Mouse (Mus musculus) right cerebral cortex, adult 2 months (tissue): Measurements from ENCODE around the gene Gm6034.
"Not testable (repeated sequence)": the region's sequence is repeated elsewhere in the genome, so short reads cannot be mapped to it uniquely, and the experiment has no call there.

Source experiments
- DNase-seq, 2 experiments: peaks; one replicate each; pipeline ENCODE4 v3.0.0; 2021 to 2022; ENCODE audit warnings: low spot score in 2 of 2

Gene Gm6034

DNA sequence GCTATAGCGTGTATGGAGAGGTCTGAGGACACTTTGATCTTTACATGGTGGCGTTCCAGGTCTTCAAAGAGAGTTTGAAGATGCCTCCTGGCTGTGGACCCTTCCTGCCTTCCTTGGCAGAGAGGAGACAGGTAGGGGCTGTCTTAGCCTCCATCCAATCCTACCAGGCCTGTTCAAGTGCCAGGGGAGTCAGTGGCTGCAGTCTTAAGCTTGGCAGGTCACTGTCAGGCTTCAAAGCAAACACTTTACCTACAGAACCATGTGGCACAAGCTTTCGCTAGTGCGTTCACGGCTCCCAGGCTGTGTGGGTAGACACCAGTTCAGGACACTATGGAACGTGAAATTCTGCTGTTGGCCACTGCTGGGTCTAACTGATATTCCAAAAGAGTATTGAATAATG, 19.8 kb upstream of the Gm6034 start:
- DNase-seq = no peak

DNA sequence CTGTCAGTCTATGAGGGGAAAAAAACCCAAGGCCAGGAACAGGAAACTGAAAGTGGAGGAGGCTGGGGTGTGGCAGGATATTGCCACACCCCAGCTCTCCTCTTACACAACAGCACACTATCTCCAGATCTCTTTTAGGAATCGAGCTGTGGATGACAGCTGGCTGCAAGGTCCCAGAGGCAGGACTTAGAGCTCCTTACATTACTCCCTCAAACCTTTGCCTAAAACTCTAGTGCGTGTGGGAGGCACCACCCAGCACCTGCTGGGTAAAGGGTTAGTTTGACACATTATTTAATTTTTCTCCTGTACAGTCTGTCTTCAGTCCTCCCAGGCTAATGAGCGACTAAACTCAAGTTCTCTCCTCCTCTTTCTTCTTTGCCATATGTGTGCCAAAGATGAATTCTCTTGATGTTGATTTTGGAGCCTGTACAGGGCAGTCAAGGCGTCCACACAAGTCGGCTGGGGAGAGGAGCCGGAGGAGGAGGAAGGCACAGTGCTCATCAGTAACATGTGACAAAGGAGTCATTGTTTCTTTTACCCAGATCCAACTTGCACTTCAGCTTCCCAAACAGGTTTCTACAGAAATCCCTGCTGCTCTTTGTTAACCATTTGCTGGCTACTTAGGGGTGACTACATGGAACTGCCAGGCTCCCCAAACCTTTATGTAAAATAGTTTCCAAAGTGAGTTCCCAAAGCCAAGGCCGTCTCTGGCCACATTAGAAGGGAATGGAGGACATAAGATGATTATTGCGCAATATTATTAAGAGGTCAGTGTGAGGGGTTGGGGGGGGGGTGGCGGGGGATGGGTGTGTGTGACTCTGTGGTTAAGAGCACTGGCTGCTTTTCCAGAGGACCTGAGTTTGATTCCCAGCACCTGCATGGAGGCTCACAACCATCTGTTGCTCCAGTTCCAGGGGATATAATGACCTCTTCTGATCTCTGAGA, 18.8 kb upstream of the Gm6034 start:
- DNase-seq = peak in 1 of 2 experiments; percentile 35

DNA sequence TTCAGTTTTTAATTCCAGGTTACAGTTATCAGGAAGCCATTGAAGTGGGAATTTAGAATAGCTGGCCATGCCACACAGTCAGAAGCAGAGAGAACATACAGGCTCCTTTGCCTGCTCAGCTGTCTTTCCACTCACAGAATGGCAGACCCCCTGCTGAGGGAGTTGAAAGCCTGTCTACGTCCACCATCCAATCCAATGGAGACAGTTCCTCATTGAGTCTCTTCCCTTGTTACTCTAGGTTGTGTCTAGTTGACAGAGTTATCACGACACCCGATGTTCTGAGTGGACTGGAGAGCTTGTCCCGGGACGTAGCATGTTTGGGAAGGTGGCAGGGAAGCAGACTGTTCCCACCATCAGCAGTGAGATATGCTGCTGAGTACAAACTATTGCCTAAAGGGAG, 17.6 kb upstream of the Gm6034 start:
- no peak for DNase-seq

DNA sequence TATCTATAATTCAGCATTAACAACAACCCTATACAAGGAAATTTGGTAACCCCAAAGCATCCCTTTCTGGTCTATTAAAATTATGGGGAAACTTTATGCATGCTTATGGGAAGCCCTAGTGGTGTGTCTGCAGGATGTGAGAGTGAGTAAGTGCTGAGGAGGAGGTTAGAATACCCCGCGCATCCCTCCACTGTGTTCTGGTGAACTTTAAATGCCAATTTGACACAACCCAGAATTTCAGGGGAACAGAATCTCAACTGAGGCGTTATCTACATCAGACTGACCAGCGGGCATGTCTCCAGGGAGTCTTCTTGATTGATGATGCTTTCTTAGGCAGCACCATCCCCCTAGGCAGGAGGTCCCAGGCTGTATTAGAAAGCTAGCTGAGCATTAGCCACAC, 16.9 kb upstream of the Gm6034 start:
- DNase-seq = no peak

DNA sequence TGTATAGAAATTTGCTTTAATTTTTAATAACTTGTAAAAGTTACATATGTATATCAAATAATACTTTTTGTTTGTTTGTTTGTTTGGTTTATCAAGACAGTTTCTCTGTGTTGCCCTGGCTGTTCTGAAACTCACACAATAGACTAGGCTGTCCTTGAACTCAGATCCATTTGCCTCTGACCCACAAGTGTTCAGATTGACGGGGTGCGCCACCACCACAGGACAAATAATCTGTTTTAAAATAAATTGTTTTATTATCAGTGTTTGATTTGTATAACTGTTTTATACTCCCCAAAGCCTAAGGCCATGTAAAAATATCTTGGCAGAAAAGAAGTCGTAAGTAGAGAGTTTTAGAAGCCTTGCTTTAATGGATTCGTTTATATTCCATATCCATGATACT, 15.1 kb upstream of the Gm6034 start:
- no peak for DNase-seq

DNA sequence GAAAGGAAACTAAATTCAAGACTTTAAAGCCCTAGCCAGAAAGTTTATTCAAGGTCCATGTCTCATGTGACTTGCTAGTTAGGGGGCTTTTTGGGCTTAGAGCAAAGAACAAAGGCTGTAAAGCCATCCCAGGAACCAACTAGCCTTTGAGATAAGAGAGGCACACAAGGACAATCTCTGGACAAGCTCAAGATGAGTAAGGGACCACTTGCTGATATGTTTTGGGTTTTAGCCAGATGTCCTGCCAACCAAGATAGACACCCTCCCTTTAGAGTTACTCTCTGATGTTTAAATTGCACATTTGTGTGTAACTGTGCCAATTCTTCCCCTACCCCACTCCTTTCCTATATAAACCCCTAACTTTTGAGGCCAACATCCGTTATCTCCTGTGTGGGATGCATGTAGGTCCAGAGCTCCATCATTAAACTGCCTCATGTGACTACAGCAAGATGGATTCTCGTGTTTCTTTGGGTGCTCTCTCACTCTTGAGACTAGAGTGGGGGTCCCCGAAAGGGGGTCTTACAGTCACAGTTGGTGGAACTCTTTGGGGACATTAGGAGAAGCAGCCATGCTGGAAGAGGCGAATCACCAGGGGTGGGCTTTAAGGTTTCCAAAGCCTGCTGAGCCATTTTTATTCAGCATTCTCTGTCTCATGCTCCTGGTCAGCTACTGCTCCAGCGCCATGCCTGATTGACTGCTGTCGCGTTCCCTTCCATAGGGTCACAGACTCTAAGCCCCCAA, 13.7 kb upstream of the Gm6034 start:
- no peak for DNase-seq

DNA sequence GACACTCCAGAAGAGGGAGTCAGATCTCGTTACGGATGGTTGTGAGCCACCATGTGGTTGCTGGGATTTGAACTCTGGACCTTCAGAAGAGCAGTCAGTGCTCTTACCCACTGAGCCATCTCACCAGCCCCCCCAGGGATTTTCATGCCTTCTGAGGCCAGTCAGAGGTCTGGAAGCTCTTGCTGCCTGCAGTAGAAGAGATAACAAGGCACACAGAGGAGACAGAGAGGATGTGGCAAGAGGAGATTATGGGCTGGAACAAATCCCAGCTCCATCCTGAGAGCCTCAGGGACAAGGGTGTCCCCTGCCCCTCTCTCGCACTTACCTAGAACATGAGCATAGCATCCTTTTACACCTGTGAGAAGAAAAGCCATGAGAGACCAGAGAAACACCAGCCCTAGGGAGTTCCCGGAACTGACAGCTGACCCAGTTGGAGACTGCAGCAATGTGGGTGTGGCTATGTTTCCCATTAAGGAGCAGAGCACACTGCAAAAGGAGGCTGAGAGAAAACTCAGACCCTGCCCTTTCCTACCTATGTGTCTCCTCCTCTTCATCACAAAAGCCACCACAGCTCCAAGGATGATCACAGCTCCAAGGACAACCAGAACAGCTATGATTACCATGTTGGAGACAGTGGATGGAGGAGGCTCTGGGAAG, 12.6 kb upstream of the Gm6034 start:
- not testable (repeated sequence) for DNase-seq

DNA sequence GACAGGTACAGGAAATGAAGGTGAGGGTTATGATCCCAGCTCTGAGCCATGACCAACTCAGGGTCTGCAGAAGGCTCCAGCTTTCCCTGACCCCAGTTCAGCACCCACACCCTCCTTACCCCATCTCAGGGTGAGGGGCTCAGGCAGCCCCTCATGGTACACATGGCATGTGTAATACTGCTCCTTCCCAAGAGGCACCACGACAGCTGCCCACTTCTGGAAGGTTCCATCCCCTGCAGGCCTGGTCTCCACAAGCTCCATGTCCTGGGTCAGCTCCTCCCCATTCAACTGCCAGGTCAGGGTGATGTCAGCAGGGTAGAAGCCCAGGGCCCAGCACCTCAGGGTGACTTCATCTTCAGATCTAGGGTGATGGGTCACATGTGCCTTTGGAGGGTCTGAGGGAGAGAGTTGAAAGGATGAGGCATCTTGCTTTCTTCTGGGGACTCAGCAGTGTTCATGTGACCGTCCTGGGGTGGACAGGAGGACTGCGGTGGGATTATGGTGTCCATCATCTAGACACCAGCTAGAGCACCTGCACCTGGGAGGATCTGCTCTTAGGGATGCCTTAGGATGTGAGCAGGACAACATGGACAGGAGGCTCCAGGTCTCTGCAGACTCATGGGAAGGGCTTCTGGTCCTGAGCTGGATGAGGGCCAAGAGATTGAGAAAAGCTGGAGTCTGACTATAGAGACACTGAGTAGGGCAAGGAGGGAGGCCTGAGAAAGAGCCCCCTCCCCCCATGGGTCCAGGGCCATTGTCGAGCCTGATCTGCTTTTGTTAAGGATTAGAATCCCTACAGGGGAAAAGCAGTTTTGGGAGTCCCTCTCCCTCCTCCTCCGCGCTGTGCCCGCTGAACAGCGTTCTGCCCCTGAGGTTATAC, 11.8 kb upstream of the Gm6034 start:
- not testable (repeated sequence) for DNase-seq

DNA sequence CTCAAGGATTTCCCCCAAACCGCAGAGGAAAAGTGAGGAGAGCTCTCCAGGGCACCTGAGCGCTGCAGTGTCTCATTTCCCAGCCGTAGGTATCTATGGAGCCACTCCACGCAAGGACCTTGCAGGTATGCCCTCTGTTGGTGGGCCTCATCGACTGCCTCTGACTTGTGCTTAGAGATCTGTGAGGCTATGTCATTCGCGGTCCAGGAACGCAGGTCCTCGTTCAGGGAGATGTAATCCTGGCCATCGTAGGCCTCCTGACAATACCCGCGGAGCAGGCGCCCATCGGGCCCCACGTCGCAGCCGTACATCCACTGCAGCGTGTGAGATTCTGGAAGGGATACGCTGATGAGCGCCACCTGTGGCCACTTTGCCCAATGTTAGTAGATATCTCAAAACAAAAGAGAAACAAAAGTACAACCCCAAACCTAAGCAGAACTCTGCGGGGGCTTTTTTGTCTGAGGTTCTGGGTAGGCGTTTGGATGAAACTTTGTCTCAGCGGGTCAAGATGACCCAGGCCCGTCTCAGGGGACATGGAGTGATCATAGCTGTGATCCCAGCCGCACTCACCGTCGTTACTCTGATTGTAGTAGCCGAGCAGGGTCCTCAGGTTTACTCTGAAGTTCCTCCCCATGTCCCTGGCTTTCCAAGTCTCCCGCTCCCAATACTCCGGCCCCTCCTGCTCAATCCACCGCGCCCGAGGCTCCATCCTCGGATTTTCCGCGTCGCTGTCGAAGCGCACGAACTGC, 11.0 kb upstream of the Gm6034 start:
- DNase-seq = peak; percentile 47 to 80

DNA sequence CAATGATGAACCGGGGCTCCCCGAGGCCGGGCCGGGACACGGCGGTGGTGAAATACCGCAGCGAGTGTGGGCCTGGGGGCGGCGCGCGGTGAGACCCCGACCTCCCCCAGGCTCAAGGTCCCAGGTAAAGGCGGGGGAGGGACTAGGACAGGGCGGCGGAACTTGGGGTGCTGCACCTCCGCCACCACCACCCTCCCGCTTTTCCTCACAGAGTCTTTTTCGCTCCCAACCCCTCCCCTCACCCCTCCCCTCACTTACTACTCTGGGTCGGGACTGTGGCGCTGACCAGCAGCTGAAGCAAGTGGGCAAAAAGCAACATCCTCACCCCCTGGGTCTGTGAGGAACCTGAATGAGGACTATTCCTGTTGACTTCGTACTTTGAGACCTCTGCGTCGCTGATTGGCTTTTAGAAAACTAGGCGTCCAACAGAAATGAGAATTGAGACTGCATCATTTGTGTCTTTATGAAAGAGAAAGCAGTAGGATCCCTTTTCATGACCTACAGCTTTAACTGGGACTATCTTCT, 10.3 kb upstream of the Gm6034 start, which contains the start of gene H2-T23:
Gene H2-T23 (minus strand): TSS at position 505 of the 525 bp plus-strand sequence.
- DNase-seq = not testable (repeated sequence)

DNA sequence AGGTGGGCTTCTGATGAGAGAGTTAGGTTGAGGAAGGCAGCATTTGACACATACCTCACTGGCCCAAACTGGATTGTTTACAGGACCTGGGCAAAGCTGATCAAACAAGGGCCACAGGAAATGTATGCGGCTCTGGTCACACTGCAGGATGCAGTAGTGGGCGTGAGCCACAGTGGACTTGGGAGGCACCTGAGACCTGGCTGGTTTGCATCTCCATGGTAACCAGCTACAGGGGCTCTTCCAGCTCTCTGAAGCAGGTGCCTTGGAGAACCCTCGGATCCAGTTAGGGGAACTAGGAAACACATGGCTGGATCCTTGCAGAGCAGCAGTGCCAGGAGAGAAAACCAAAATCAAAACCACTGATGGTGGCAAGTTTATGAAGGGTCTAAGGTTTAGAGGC, 8.2 kb upstream of the Gm6034 start:
- DNase-seq = not testable (repeated sequence)

DNA sequence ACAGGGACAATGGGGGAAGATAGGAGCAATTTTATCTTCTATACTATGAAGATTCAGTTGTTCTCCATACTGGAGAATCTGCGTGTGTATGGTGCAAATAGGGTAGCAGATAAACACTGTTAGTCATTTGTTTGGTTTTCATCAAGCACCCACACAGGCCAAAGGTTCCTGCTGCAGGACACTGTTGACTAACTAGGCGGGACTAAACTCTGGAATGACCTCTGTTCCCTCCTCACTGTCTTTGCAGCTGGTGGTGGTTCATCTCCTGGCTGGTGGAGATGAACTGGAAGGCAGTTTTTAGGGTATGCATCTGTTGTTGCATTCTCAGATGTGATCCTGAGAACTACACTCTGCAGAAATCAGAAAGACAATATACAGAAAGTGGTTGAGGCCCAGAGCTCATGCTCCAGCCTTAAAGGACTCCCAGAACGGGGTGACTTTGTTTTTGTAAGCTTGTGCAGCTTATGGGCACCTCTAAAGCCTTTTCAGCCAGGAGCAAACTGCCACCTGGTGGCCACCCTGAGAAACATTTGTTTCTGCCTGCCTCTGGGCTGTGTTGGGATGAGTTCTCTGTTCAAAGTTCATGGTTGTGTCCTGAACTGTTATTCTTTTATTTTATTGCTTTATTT, 7.6 kb upstream of the Gm6034 start:
- DNase-seq = peak; percentile 70 to 73

DNA sequence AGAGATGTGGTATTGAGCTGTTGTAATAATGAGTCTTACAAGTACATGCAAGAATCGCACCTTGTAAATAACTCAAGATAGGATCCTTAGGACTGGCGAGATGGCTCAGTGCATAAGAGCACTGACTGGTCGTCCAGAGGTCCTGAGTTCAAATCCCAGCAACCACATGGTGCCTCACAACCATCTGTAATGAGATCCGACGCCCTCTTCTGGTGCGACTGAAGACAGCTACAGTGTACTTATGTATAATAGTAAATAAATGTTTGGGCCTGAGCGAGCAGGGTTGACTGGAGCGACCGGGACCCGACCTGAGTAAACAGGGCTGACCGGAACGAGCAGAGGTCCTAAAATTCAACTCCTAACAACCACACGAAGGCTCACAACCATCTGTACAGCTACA, 6.6 kb upstream of the Gm6034 start:
- not testable (repeated sequence) for DNase-seq

DNA sequence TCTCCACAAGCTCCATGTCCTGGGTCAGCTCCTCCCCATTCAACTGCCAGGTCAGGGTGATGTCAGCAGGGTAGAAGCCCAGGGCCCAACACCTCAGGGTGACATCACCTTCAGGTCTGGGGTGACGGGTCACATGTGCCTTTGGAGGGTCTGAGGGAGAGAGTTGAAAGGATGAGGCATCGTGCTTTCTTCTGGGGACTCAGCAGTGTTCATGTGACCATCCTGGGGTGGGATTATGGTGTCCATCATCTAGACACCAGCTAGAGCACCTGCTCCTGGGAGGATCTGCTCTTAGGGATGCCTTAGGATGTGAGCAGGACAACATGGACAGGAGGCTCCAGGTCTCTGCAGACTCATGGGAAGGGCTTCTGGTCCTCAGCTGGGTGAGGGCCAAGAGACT, 2.2 kb upstream of the Gm6034 start:
- DNase-seq = not testable (repeated sequence)

DNA sequence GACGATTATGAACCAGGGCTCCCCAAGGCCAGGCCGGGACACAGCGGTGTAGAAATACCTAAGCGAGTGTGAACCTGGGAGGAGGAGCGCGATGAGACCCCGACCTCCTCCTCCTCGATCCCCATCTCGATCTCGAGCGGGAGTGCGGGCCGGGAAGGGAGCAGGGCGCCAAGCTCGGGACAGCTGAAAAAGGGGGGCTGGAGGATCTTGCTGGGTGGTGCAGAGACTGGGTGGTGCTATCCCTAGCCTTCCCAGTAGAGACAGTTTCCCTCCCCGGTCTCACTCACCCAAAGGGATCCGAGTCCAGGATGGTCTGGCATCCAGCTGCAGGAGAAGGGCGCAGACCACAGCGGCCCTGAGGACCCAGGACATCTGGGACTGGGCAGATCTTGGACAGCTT, 706 bp upstream of the Gm6034 start:
- not testable (repeated sequence) for DNase-seq

DNA sequence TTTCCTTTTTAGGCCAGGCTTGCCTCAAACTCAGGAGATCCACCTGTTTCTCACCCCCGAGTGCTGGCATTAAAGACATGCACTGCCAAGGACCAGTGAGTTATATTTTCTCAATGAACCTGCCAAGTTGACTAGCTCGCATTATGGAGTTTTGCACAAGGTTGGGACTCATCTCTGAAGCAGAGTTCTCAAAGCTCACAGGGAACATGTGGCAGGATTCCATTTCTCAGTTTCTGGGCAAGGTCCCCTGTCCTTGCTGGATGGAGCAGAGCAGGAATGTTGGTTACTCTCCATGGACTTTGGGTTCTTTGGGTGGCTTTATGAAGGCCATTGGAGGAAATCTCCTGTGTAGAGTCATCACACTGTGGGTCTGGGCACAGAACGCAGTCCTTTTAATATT, 525 bp downstream of the Gm6034 start:
- no peak for DNase-seq

DNA sequence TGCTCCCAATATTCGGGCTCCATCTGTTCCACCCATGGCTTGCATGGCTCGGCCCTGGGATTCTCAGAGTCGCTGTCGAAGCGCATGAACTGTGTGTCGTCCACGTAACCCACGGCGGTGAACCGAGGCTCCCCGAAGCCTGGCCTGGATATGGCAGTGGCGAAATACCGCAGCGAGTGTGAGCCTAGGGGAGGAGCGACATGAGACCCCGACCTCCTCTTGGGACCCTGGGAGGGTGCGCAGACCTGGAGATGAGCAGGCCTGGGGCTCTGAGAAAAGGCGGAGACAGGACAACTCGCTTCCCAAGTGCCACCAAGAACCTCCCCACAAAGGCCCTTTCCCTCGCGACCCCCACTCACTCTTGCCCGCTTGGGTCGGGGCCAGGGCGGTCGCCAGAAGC, 15.2 kb downstream of the Gm6034 start:
- DNase-seq = not testable (repeated sequence)

DNA sequence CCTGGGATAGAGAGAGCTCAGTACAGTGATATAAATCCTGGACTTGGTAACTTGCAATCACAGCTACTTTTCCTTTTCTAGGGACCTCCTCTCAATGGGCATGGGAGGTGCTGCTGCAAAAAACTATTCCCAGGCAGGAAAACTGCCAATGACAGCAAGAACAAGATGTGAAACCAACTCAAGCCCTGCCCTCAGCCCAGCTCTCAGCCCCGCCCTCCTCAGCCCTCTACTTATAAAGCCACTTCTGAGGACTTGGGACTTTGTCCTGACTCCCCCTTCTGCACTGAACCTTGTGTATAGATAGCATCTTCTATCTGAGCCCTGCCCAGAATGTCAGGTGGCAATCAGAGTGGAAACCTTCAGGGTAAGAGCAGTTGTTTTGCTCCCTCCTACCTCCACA, 15.6 kb downstream of the Gm6034 start, which contains the start of gene Gm11127:
Gene Gm11127 (minus strand): TSS at position 10 of the 400 bp plus-strand sequence.
- not testable (repeated sequence) for DNase-seq

DNA sequence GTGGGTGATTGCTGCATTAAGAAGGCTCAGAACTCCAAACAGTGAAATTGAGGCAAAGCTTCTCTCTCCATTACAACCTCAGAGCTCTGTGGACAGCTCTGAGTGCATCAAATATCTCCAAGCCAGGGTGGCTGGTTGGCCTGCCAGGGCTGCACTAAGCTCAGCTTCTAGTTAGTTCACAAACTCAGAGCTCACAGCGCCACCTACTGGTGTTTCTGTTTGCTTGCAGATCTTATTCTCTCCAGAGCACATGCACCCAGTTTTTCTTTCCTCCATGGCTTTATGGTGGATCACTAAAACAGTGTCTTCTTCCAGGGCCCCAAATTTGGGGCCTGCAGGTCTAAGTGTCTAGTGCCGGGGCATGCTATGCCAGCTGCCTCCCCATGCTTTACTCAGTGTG, 18.1 kb downstream of the Gm6034 start:
- peak; percentile 90 to 93 for DNase-seq

DNA sequence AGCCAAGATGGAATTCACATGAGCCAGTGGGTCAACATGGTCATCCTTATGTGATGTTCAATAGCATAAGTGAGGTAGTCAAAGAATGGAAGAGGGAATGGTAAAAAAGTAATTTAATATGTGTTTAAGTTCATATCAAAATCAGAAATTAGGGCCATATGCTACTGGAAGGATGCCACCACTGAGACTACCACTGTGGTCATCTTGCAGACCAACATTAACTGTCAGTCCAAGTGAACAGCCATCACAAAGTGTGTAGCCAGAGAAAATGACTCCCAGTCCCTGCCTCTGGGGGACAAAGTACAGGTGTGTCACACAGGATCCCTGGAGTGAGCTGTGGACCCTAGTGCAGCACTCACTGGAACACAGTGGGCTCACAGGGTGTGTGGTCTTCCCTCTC, 39.1 kb downstream of the Gm6034 start:
- DNase-seq = not testable (repeated sequence)
